Mouse (Mus musculus) midbrain, embryonic 16.5 days (tissue): Measurements from ENCODE around the gene Prkce. TPM values are rescaled to one million over a fixed set of nuclear protein-coding genes. Genes with fewer than 3 reads are reported as not detected.

Experiments
- ATAC-seq: fragments of 200-750 bp; cut with Nextera tagmentation; 2 replicates; pipeline ENCODE4 v1.8.0; 2017; ENCODE audit warnings: moderate TSS enrichment
- H3K27ac ChIP-seq: fragments of 300-500 bp; sonication (generic); 2 replicates; pipeline ENCODE4 v1.5.1; 2014; ENCODE audit warnings: mild to moderate bottlenecking, low read length, mixed read lengths
- H3K27me3 ChIP-seq: fragments of 300-500 bp; sonication (generic); 2 replicates; pipeline ENCODE4 v1.6.1; 2014; ENCODE audit warnings: low read depth, low read length, mixed read lengths; ENCODE audit not compliant: control insufficient read depth, insufficient read depth
- H3K36me3 ChIP-seq: fragments of 300-500 bp; sonication (generic); 2 replicates; pipeline ENCODE4 v1.6.1; 2014; ENCODE audit warnings: mild to moderate bottlenecking, low read length, moderate library complexity, mixed read lengths; ENCODE audit not compliant: control insufficient read depth, insufficient read depth
- H3K4me1 ChIP-seq: fragments of 300-500 bp; sonication (generic); 2 replicates; pipeline ENCODE4 v1.6.1; 2014; ENCODE audit warnings: mild to moderate bottlenecking, low read length, mixed read lengths; ENCODE audit not compliant: control insufficient read depth, insufficient read depth
- H3K4me2 ChIP-seq: fragments of 300-500 bp; sonication (generic); 2 replicates; pipeline ENCODE4 v1.6.1; 2014; ENCODE audit warnings: mild to moderate bottlenecking, low read length, mixed read lengths
- H3K4me3 ChIP-seq: fragments of 300-500 bp; sonication (generic); 2 replicates; pipeline ENCODE4 v1.5.1; 2014; ENCODE audit warnings: low read depth, mild to moderate bottlenecking, low read length, moderate library complexity, mixed read lengths
- H3K9ac ChIP-seq: fragments of 300-500 bp; sonication (generic); 2 replicates; pipeline ENCODE4 v1.6.1; 2014; ENCODE audit warnings: low read depth, low read length, mixed read lengths
- H3K9me3 ChIP-seq: fragments of 300-500 bp; sonication (generic); replicated peaks from 2 replicates; pipeline ENCODE4 v1.6.1; 2014; ENCODE audit warnings: mild to moderate bottlenecking, low read length, mixed read lengths; ENCODE audit not compliant: control insufficient read depth, poor library complexity, severe bottlenecking
- WGBS: fragments of 180-500 bp; shearing (Covaris S2); extraction: QIAGEN DNeasy Blood & Tissue Kit; methylation state at CpG from one replicate; pipeline ENCODE4 v1.1.7; 2014; 5-methylcytosine and 5-hydroxymethylcytosine counted together
- polyA plus RNA-seq: library from polyadenylated mRNA; unstranded; fragments of >200 nt; fragmentation: Nextera tagmentation; extraction: Ambion mirVana; gene quantifications from 2 replicates; pipeline ENCODE4 v1.2.1, GENCODE M21; 2015

The Prkce gene
- polyA plus RNA-seq, 1 experiment from 2014 or later, result 41.5 TPM

DNA sequence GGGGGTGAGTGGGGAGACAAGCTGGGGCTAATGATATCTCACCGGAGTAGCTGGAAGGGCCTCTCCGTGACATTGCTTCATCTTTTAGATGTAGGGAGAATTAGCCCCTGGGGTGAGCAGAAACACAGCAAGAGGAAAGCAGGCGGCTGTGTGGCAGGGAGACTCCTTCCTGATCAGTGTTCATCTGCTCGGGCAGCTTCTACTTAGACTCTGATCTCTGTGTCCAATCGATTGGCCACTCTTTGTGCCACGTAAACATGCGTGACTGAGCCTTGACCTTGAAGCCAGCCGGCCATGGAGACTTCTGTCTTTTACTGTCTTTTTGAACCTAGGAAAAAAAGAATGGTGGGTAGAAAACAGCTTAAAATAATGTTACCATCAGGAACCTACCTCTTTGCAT lies 247.0 kb downstream of the Prkce start:
- Histone ChIP-seq H3K4me3 (no peak overlapping the region), H3K4me1 (peaks cover 35% of the 10 kb centered on the region), H3K36me3 (no peaks in the 10 kb centered on the region), H3K27me3 (no peaks in the 10 kb centered on the region), H3K4me2 (no peak overlapping the region), H3K9ac (no peak overlapping the region), H3K9me3 (no peaks in the 10 kb centered on the region), H3K27ac (no peak overlapping the region; the same call in 1 of the 2 replicates)
- 36% methylated on average over 8 of the region's 8 CpGs for WGBS
- no peak for ATAC-seq

DNA sequence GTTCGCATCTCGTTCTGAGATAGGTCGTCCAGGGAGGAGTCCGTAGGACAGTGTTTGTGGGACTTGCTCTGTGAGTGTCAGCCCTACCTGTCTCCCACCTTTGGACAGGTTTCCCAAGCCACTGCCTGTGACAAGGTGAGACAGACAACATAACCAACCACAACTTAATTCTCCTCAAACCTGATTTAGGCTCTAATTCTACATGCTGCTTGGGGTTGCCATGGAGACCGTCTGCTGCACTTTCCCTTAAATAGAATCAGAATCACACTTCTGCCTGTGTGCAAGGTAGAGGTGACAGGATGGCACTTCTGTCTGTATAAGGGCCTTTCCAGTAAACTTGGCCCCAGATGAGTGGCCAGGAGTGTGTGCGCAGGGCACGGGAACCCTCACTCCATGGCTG lies 248.4 kb downstream of the Prkce start:
- H3K9me3 ChIP-seq, result no peaks in the 10 kb centered on the region
- peak overlapping the region; percentile 79 for H3K27ac ChIP-seq
- peaks cover 27% of the 10 kb centered on the region for H3K4me1 ChIP-seq
- no peaks in the 10 kb centered on the region for H3K36me3 ChIP-seq
- no peak overlapping the region for H3K9ac ChIP-seq
- WGBS, result 77% methylated on average over 7 of the region's 7 CpGs
- peak; percentile 64; the same call in 1 of the 2 replicates for ATAC-seq
- no peaks in the 10 kb centered on the region for H3K27me3 ChIP-seq
- H3K4me3 ChIP-seq, result no peak overlapping the region
- H3K4me2 ChIP-seq, result peak overlapping the region; percentile 14; the same call in 1 of the 2 replicates

DNA sequence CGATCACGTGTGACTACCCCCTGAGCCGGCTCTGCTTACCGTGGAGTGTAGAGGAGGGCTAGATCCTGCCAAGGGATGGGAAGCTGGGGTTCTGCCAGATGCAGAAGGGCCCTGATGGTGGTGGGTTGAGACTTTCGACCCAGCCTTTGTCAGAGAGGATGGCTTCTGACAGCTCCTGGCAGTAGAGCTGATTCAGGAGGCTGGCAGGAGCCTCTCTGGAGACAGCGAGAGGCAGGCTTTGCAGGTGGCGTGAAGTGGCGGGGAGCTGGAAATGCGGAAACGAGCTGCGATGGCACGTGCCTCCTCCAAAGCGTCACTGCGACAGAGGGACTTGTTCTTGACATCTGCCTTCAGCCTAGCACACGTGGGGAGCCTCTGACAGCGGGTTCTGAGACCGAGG lies 250.7 kb downstream of the Prkce start:
- H3K27ac ChIP-seq, result no peak overlapping the region
- no peak overlapping the region for H3K9ac ChIP-seq
- 64% methylated on average over 17 of the region's 17 CpGs for WGBS
- H3K9me3 ChIP-seq, result no peaks in the 10 kb centered on the region
- ATAC-seq, result no peak
- no peak overlapping the region for H3K4me3 ChIP-seq
- no peak overlapping the region for H3K4me2 ChIP-seq
- H3K36me3 ChIP-seq, result no peaks in the 10 kb centered on the region
- no peaks in the 10 kb centered on the region for H3K27me3 ChIP-seq
- peaks cover 30% of the 10 kb centered on the region for H3K4me1 ChIP-seq

DNA sequence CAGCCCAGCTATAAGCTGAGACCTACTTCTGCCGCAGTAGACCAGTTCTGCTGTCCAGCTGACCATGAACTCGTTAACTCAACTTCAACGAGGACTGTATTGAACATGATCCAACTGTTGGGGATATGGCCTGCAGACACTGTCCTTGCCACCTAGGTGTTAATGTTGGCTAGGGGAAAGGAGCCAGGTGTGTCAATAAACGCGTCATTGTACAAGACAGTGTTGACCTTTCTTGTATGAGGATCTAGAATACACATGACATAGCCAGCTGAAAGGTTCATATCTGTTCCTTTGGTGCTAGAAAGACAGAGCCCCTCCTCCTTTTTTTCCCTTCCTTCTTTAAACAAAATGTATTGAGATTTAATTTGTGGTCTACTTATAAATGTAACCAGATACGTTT lies 251.6 kb downstream of the Prkce start:
- H3K36me3 ChIP-seq, result no peaks in the 10 kb centered on the region
- H3K27ac ChIP-seq, result no peak overlapping the region
- 95% methylated on average over 6 of the region's 6 CpGs for WGBS
- no peak overlapping the region for H3K9ac ChIP-seq
- H3K4me1 ChIP-seq, result peaks cover 34% of the 10 kb centered on the region
- ATAC-seq, result no peak
- H3K4me2 ChIP-seq, result no peak overlapping the region
- H3K27me3 ChIP-seq, result no peaks in the 10 kb centered on the region
- H3K4me3 ChIP-seq, result no peak overlapping the region
- no peaks in the 10 kb centered on the region for H3K9me3 ChIP-seq

DNA sequence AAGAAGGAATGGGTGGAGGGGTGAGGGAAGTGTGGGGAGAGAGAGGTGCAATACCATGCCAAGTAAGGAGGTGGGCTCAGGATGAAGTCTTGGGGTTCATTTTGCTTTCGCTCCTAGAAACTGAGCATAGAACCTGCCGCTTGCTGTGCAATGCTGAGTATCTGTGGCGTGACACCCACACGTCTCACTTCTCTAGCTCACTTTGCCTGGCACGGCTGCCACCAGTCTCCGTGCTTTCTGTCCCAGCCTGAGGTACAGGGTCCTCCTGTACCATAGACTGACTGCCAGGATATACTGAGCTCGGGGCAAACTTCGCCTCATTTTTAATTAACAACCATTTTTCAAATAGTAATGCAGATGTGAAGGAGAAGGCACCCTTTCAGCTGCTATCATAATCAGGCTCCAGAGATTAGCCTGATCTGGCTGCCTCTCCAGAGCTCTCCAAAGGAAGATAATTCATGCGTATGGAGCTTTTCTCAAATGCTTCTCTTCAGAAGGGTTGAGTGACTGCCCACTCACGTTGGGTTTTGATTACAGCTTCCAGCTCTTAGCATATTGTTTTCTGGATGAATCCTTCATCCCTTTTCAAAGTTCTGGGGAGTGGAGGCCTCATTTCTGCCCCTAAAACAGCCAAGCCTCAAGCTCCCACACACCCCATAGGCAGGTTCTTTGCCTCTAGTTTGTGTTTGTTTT lies 253.2 kb downstream of the Prkce start:
- no peak overlapping the region for H3K9ac ChIP-seq
- no peaks in the 10 kb centered on the region for H3K36me3 ChIP-seq
- peaks cover 25% of the 10 kb centered on the region for H3K4me1 ChIP-seq
- H3K9me3 ChIP-seq, result no peaks in the 10 kb centered on the region
- H3K27ac ChIP-seq, result no peak overlapping the region
- WGBS, result 71% methylated on average over 10 of the region's 10 CpGs
- no peak overlapping the region for H3K4me2 ChIP-seq
- ATAC-seq, result no peak
- no peaks in the 10 kb centered on the region for H3K27me3 ChIP-seq
- H3K4me3 ChIP-seq, result no peak overlapping the region

DNA sequence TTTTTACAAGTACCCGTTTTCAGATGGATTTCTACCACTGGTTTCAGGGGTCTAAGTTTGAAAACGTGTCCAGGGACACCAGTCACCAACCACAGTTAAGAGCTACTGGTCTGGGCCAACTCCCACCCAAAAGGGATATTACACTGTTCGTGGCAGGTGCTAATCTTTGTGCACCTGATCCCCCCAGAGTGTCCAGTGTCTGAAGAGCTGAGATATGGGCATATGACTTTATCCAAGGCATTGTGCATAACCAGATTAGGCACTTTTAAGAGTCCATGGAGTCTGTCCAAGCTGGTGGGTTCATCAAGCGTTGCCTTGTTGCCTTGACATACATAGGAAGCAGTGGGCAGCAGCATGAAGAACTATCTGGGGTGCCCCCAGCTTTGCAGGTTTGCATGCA lies 254.4 kb downstream of the Prkce start:
- no peaks in the 10 kb centered on the region for H3K36me3 ChIP-seq
- H3K27ac ChIP-seq, result 0 out of 2 replicates have a peak overlapping the region, but pooled peaks have one; percentile 9
- no peak overlapping the region for H3K4me3 ChIP-seq
- peaks cover 14% of the 10 kb centered on the region for H3K4me1 ChIP-seq
- no peak overlapping the region for H3K4me2 ChIP-seq
- no peaks in the 10 kb centered on the region for H3K27me3 ChIP-seq
- no peaks in the 10 kb centered on the region for H3K9me3 ChIP-seq
- no peak for ATAC-seq
- no peak overlapping the region for H3K9ac ChIP-seq
- WGBS, result 87% methylated on average over 4 of the region's 4 CpGs

DNA sequence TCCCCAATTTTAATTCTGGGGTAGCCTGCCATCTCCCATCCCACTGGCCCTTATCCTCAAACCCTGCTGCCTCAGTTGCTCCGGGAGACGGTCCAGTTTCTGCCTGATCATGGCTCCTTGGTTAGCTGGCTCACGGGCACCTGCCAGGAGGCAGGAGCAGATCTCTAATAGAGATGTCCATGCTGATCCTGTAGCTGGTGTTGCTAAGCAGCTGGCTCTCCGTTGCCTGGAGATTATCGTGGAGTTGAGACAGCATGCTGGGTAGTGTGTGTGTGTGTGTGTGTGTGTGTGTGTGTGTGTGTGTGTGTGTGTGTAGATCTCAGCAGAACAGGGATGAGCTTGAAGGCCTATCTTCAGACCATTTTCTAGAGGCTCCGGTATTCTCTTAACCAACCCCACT lies 262.3 kb downstream of the Prkce start:
- H3K27ac ChIP-seq, result 0 out of 2 replicates have a peak overlapping the region, but pooled peaks have one; percentile 10
- H3K27me3 ChIP-seq, result no peaks in the 10 kb centered on the region
- H3K4me3 ChIP-seq, result no peak overlapping the region
- no peaks in the 10 kb centered on the region for H3K36me3 ChIP-seq
- H3K4me1 ChIP-seq, result peaks cover 3% of the 10 kb centered on the region
- no peaks in the 10 kb centered on the region for H3K9me3 ChIP-seq
- H3K9ac ChIP-seq, result no peak overlapping the region
- ATAC-seq, result peak; percentile 81
- no peak overlapping the region for H3K4me2 ChIP-seq
- WGBS, result 37% methylated on average over 6 of the region's 6 CpGs

DNA sequence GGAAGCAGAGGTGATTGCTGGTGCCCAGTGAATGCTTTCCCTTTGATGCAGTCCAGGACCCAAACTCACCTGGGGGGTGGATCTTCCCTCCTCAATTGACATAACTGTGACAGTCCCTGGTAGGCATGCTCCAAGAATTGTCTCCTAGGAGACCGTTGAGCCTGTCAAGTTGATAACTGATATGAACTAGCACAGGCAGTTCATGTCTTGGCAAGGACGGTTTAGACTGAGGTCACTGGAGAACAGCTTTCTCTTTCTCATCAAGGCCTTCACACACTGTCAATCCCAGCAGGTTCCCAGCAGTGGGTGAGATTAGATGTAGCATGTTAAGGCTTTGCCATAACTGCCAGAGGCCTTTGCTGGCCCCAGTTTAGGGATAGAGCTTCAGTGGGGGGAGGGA lies 265.5 kb downstream of the Prkce start:
- Histone ChIP-seq H3K9ac (no peak overlapping the region), H3K27me3 (no peaks in the 10 kb centered on the region), H3K36me3 (no peaks in the 10 kb centered on the region), H3K4me3 (no peak overlapping the region), H3K9me3 (no peaks in the 10 kb centered on the region), H3K27ac (no peak overlapping the region), H3K4me1 (peaks cover 3% of the 10 kb centered on the region), H3K4me2 (no peak overlapping the region)
- no peak for ATAC-seq
- 71% methylated on average over 2 of the region's 2 CpGs for WGBS

DNA sequence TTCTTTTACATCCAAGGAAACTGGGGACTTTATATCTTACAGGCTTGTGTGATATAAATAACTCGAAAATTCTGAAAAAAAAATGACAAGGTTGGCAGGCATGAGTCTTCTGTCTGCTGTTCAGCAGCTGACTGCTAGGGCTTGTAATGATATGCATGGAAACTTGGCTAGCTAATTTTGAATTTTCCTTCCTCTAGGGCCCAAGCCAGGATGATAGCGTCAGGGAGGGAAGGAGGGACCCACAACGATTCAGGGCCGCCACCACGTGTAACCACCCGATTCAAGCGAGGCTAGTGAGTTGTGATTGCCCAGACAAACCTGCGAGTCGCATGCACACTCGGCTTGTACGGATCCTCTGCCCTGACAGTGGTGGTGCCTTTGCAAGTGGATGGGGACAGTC lies 266.2 kb downstream of the Prkce start:
- Histone ChIP-seq H3K4me1 (peaks cover 3% of the 10 kb centered on the region), H3K4me2 (no peak overlapping the region), H3K4me3 (no peak overlapping the region), H3K27ac (no peak overlapping the region), H3K9me3 (no peaks in the 10 kb centered on the region), H3K36me3 (no peaks in the 10 kb centered on the region), H3K9ac (no peak overlapping the region), H3K27me3 (no peaks in the 10 kb centered on the region)
- WGBS, result 90% methylated on average over 11 of the region's 11 CpGs
- ATAC-seq, result no peak
